ENCODE assay signal across 10 mouse cellular contexts in the genomic region with DNA sequence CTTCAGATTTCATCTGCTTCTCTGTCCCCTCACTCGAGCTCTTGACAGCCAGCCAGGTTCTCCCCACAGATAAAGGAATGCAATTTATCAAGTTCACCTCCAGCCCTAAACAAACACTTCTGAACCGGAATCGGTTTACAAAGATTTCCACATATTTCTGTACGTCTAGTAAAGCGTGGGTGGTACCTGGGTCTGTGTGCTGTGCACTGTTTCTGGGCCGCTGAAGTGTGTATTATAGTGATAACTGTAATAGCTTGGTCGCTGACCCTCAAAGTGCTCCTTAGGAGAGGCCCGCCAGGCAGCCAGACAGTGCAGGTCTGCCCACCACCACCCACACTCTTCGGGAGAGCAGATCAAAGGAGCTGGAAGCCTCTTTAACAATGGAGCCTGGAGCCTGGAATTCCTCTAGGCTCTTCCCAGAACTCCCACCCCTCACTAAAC. TPM values are rescaled to one million over a fixed set of nuclear protein-coding genes. Genes with fewer than 3 reads are reported as not detected.
DNase-seq lines count a peak whose midpoint lies in the region; ATAC-seq and TF ChIP-seq lines count a peak whose summit lies in the region.
"Had no signal": no experiment of that assay in that cellular context is flagged by ENCODE, and none has a peak within 500 bp of the region (broad histone marks: within the 10 kb centered on the region; RNA-seq: fewer than 3 reads in every experiment).

No protein-coding gene starts in this region.

- 4% methylated on average over 9 of the region's 9 CpGs for WGBS in kidney, embryonic 14.5 days
- WGBS in embryonic facial prominence, embryonic 10.5 days: 35% methylated on average over 9 of the region's 9 CpGs
- WGBS in lung, embryonic 16.5 days: 1% methylated on average over 9 of the region's 9 CpGs
- WGBS in hindbrain, embryonic 16.5 days: 28% methylated on average over 9 of the region's 9 CpGs

- no peaks in the 10 kb centered on the region for H3K36me3 ChIP-seq in kidney, embryonic 14.5 days (ENCODE audit: control insufficient read depth, insufficient read depth, low read length)
- no peaks in the 10 kb centered on the region for H3K36me3 ChIP-seq in MEL (ENCODE audit: control insufficient read depth in 1 of 2, insufficient read depth in 2 of 2, low read length in 2 of 2)
- H3K36me3 ChIP-seq in embryonic facial prominence, embryonic 10.5 days (replicated peaks): no peaks in the 10 kb centered on the region
- no peaks in the 10 kb centered on the region for H3K36me3 ChIP-seq in lung, embryonic 16.5 days (ENCODE audit: control insufficient read depth, insufficient read depth, low read length)
- no peaks in the 10 kb centered on the region for H3K36me3 ChIP-seq in hindbrain, embryonic 16.5 days (ENCODE audit: control insufficient read depth, insufficient read depth, low read length)

- H3K4me3 ChIP-seq in kidney, embryonic 14.5 days (ENCODE audit: low read length): no peak overlapping the region
- H3K4me3 ChIP-seq in MEL (ENCODE audit: control insufficient read depth in 1 of 2, insufficient read depth in 1 of 2, low read depth in 2 of 2, low read length in 2 of 2): no peak overlapping the region
- H3K4me3 ChIP-seq in embryonic facial prominence, embryonic 10.5 days: no peak overlapping the region
- H3K4me3 ChIP-seq in lung, embryonic 16.5 days (ENCODE audit: low read length): 0 out of 2 replicates have a peak overlapping the region, but pooled peaks have one; percentile 4
- H3K4me3 ChIP-seq in left cerebral cortex, adult 2 months: no peak overlapping the region
- H3K4me3 ChIP-seq in hindbrain, embryonic 16.5 days (ENCODE audit: low read length): no peak overlapping the region
- H3K4me3 ChIP-seq: megakaryocyte, embryonic 14.5 days had no signal

- H3K4me1 ChIP-seq in kidney, embryonic 14.5 days (ENCODE audit: control insufficient read depth, insufficient read depth, low read length): peaks cover 28% of the 10 kb centered on the region
- H3K4me1 ChIP-seq in MEL (ENCODE audit: control insufficient read depth in 1 of 2, insufficient read depth in 2 of 2, low read length in 2 of 2): no peaks in the 10 kb centered on the region
- H3K4me1 ChIP-seq in embryonic facial prominence, embryonic 10.5 days: peaks cover 21% of the 10 kb centered on the region
- H3K4me1 ChIP-seq in lung, embryonic 16.5 days (replicated peaks; ENCODE audit: control insufficient read depth, insufficient read depth, low read length): peaks cover 24% of the 10 kb centered on the region
- H3K4me1 ChIP-seq in hindbrain, embryonic 16.5 days (ENCODE audit: control insufficient read depth, insufficient read depth, low read depth, low read length): no peaks in the 10 kb centered on the region
- H3K4me1 ChIP-seq: megakaryocyte, embryonic 14.5 days had no signal

- H3K79me2 ChIP-seq in MEL (ENCODE audit: control insufficient read depth, insufficient read depth, low read length, poor library complexity): no peaks in the 10 kb centered on the region

- DNase-seq in kidney, adult 18-20 months: no peak
- no peak for DNase-seq in MEL (ENCODE audit: low read depth, low spot score)
- DNase-seq in embryonic facial prominence, embryonic 10.5 days (ENCODE audit: low spot score): peak; percentile 44
- DNase-seq in layer of hippocampus, postnatal 36 days: no peak
- no peak for DNase-seq in left cerebral cortex, adult 2 months (ENCODE audit: extremely low spot score in 1 of 2, low spot score in 2 of 2)
- DNase-seq: thymus, postnatal 4 days had no signal

- no peak for TF ChIP-seq RAD21 in MEL (IDR thresholded peaks at IDR 0.05; ENCODE audit: low read depth, low read length)

- ATAC-seq in kidney, embryonic 14.5 days (ENCODE audit: low FRiP score, low TSS enrichment): peak; percentile 82
- ATAC-seq in lung, embryonic 16.5 days (ENCODE audit: low read depth): peak; percentile 92
- ATAC-seq in hindbrain, embryonic 16.5 days: no peak

- intact Hi-C loops in left cerebral cortex, adult 2 months (cut with DNase I): no loop called here

- no peak for TF ChIP-seq CTCF in MEL (IDR thresholded peaks at IDR 0.05 in 2 of 3, conservative IDR thresholded peaks at IDR 0.05 in 1 of 3; ENCODE audit: control insufficient read depth in 1 of 3, insufficient read depth in 1 of 3, low read depth in 2 of 3, low read length in 3 of 3, poor library complexity in 1 of 3, severe bottlenecking in 1 of 3)
- no peak for TF ChIP-seq CTCF in left cerebral cortex, adult 2 months (IDR thresholded peaks at IDR 0.05)

- no peak for TF ChIP-seq EP300 in MEL (IDR thresholded peaks at IDR 0.05; ENCODE audit: low read depth in 1 of 2, low read length in 2 of 2)

- H3K9me3 ChIP-seq in kidney, embryonic 14.5 days (ENCODE audit: control insufficient read depth, low read length): no peaks in the 10 kb centered on the region
- no peaks in the 10 kb centered on the region for H3K9me3 ChIP-seq in MEL (replicated peaks; ENCODE audit: insufficient read depth, low read length)
- H3K9me3 ChIP-seq in embryonic facial prominence, embryonic 10.5 days: no peaks in the 10 kb centered on the region
- H3K9me3 ChIP-seq in lung, embryonic 16.5 days (ENCODE audit: control insufficient read depth, low read length): no peaks in the 10 kb centered on the region
- no peaks in the 10 kb centered on the region for H3K9me3 ChIP-seq in hindbrain, embryonic 16.5 days (ENCODE audit: control insufficient read depth, low read length)
- H3K9me3 ChIP-seq: megakaryocyte, embryonic 14.5 days had no signal

- no peak for TF ChIP-seq POLR2A in MEL (IDR thresholded peaks at IDR 0.05; ENCODE audit: control insufficient read depth in 1 of 2, insufficient read depth in 1 of 2, low read depth in 1 of 2, low read length in 2 of 2, poor library complexity in 1 of 2)

- H3K4me2 ChIP-seq in kidney, embryonic 14.5 days (replicated peaks; ENCODE audit: low read depth, low read length): 0 out of 2 replicates have a peak overlapping the region, but pooled peaks have one; percentile 15
- H3K4me2 ChIP-seq in lung, embryonic 16.5 days (ENCODE audit: low read depth, low read length): peak overlapping the region; percentile 39
- H3K4me2 ChIP-seq in hindbrain, embryonic 16.5 days (ENCODE audit: low read length): no peak overlapping the region

- peak overlapping the region; percentile 77 for H3K27ac ChIP-seq in kidney, embryonic 14.5 days (ENCODE audit: low read depth, low read length)
- no peak overlapping the region for H3K27ac ChIP-seq in MEL (ENCODE audit: control insufficient read depth, low read depth, low read length)
- H3K27ac ChIP-seq in embryonic facial prominence, embryonic 10.5 days (replicated peaks): peak overlapping the region; percentile 67
- peak overlapping the region; percentile 92 for H3K27ac ChIP-seq in lung, embryonic 16.5 days (ENCODE audit: low read length)
- no peak overlapping the region for H3K27ac ChIP-seq in left cerebral cortex, adult 2 months
- no peak overlapping the region for H3K27ac ChIP-seq in hindbrain, embryonic 16.5 days (ENCODE audit: low read depth, low read length)

- H3K27me3 ChIP-seq in kidney, embryonic 14.5 days (ENCODE audit: control insufficient read depth, insufficient read depth, low read length): no peaks in the 10 kb centered on the region
- H3K27me3 ChIP-seq in MEL (ENCODE audit: control insufficient read depth in 1 of 2, insufficient read depth in 2 of 2, low read length in 2 of 2): peaks cover 12 to 15% of the 10 kb centered on the region in 2 experiments
- no peaks in the 10 kb centered on the region for H3K27me3 ChIP-seq in embryonic facial prominence, embryonic 10.5 days (replicated peaks; ENCODE audit: low read depth, poor library complexity, severe bottlenecking)
- no peaks in the 10 kb centered on the region for H3K27me3 ChIP-seq in lung, embryonic 16.5 days (ENCODE audit: control insufficient read depth, insufficient read depth, low read depth, low read length)
- H3K27me3 ChIP-seq in hindbrain, embryonic 16.5 days (replicated peaks; ENCODE audit: control insufficient read depth, insufficient read depth, low read length): no peaks in the 10 kb centered on the region

- H3K9ac ChIP-seq in kidney, embryonic 14.5 days (ENCODE audit: low read depth, low read length): no peak overlapping the region; the same call in 1 of the 2 replicates
- H3K9ac ChIP-seq in MEL (ENCODE audit: control insufficient read depth, low read depth, low read length, poor library complexity, severe bottlenecking): no peak overlapping the region
- peak overlapping the region; percentile 44 for H3K9ac ChIP-seq in lung, embryonic 16.5 days (ENCODE audit: low read length)
- no peak overlapping the region for H3K9ac ChIP-seq in hindbrain, embryonic 16.5 days (ENCODE audit: low read depth, low read length)

TF ChIP-seq in MEL, 35 proteins besides CTCF, POLR2A, EP300 and RAD21:
- TF ChIP-seq RCOR1 (IDR thresholded peaks at IDR 0.05; ENCODE audit: low read depth, low read length) (peak; percentile 42; the same call in 1 of the 2 replicates), POLR2AphosphoS2 (IDR thresholded peaks at IDR 0.05; ENCODE audit: low read length) (no peak)

RNA-seq across cellular contexts. Expression of gene Lamc2, which starts 13.9 kb away (rescaled TPM):
- polyA plus RNA-seq in kidney, embryonic 14.5 days (2014; fragmentation: Nextera tagmentation; extraction: Ambion mirVana): 24.5 and 44.2 TPM in 2 replicates
- total RNA-seq in MEL (2012; rRNA removed): 0.03 and 0.04 TPM in 2 replicates
- under 1 TPM in 1 of 2 experiments, not detected in 1; 0.03 TPM for polyA plus RNA-seq in MEL (2012; ENCODE audit: insufficient read depth in 1 of 2, insufficient read length in 2 of 2, low read depth in 1 of 2, low replicate concordance in 2 of 2, missing spikeins in 1 of 2)
- polyA plus RNA-seq in embryonic facial prominence, embryonic 10.5 days (2016; fragmentation: Nextera tagmentation; extraction: Ambion mirVana): 6.2 and 6.6 TPM in 2 replicates
- 71.8 and 76.1 TPM in 2 replicates for polyA plus RNA-seq in lung, embryonic 16.5 days (2015; fragmentation: Nextera tagmentation; extraction: Ambion mirVana)
- 1 to 10 TPM; 1.6 to 2.1 TPM for total RNA-seq in layer of hippocampus, postnatal 36 days (2021)
- total RNA-seq in left cerebral cortex, adult 2 months (2021): 10 to 100 TPM; 12.1 to 12.5 TPM
- polyA plus RNA-seq in hindbrain, embryonic 16.5 days (2015; fragmentation: Nextera tagmentation; extraction: Ambion mirVana): 2.5 and 2.6 TPM in 2 replicates

Comparison
In these comparisons a context has a peak if more than half of its experiments do, and no peak if none do; other contexts are left out.
1. H3K27ac ChIP-seq: peak in kidney, embryonic 14.5 days (single experiment), embryonic facial prominence, embryonic 10.5 days (single experiment) and lung, embryonic 16.5 days (single experiment); none in MEL (single experiment), left cerebral cortex, adult 2 months (single experiment) and hindbrain, embryonic 16.5 days (single experiment).